Mouse (Mus musculus) duodenum, adult 2 months (tissue): ENCODE data around the gene Scaf4. TPM values are rescaled to one million over a fixed set of nuclear protein-coding genes. Genes with fewer than 3 reads are reported as not detected.

Source experiments
- polyA plus RNA-seq: library from polyadenylated mRNA; depleted of rRNA; stranded (reverse); fragments of >200 nt; gene quantifications from 2 replicates; pipeline ENCODE4 v1.2.3, GENCODE M21; 2012; ENCODE audit warnings: low replicate concordance; rRNA removed

Gene Scaf4
- 37.7 and 44.7 TPM in 2 replicates for polyA plus RNA-seq

GRCm38 (mm10) chr16:90283905-90284891, at the start of gene Scaf4:
TSS of gene Scaf4 (minus strand) at chr16:90284503.

DNA sequence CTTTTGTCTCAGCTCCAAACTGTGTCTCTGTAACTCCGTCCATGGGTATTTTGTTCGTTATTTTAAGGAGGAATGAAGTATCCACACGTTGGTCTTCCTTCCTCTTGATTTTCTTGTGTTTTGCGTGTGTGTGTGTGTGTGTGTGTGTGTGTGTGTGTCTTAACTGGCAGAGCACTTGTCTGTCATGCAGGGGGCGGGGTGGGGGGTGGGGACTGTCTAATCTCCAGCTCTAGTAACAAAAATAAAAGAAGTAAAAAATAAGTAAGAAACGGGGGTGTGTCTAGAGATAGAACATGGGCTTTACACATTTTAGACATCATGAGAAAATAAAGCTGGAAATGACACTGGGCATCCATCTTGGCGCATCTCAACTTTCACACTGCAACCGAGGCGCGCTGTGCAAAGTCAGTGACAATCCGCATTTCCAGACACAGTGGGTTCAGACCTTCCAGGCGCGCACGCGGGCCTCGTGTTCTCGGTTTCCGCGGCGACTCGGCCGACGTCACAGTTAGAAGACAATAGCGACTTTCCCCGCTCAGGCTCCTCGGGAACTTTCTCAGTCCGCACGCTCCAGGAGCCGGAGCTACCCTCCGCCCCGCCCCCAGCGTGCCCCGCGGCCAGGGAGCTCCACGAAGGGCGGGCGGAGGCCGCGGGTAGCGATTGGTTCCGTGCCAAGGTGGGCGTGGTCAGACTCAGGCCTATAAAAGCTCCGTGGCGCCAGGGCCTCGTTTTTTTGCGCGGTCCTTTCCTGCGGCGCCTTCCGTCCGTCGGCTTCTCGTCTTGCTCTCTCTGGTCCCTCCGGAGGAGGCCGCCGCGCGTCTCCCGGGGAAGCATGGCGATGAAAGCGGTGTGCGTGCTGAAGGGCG, 64.0 kb downstream of the Scaf4 start, which contains the start of gene Sod1:
TSS of gene Sod1 (plus strand) at position 729 of the 866 bp plus-strand sequence.

Other genes starting within 250 kb of the Scaf4 start
- gene Tiam1, start 140.7 kb downstream of the Scaf4 start, polyA plus RNA-seq, result 0.95 and 2.9 TPM in 2 replicates
- gene Sod1, start 63.7 kb downstream of the Scaf4 start, polyA plus RNA-seq, result 301 and 309 TPM in 2 replicates
- gene Hunk, start 101.5 kb upstream of the Scaf4 start, polyA plus RNA-seq, result 1.2 and 1.8 TPM in 2 replicates